Mouse (Mus musculus): ENCODE measurements at regions not wholly inside any gene's neighbourhood (a gene's known extent, or its start where the extent isn't known, plus 50 kb on each side); places are given as distances from the start of the nearest gene placed in this dataset.
A peak's percentile ranks its signal among the peaks of the same experiment; 100 is the strongest.
"Not testable (repeated sequence)": the region's sequence is repeated elsewhere in the genome, so short reads cannot be mapped to it uniquely, and the experiment has no call there.

GRCm38 (mm10) chr7:88680849-88681248, 250.8 kb downstream of the Rab38 start:
- H3K9ac ChIP-seq, result no peak overlapping the region
- H3K9me3 ChIP-seq (ENCODE audit: low read depth, low read length), result no peaks in the 10 kb centered on the region
- no peak overlapping the region for H3K4me3 ChIP-seq (ENCODE audit: low read depth, low read length)
- H3K4me2 ChIP-seq, result no peak overlapping the region
- no peak overlapping the region for H3K27ac ChIP-seq (ENCODE audit: low read depth)
- no peaks in the 10 kb centered on the region for H3K36me3 ChIP-seq (ENCODE audit: insufficient read depth)
- no peak for ATAC-seq (ENCODE audit: insufficient read depth)
- H3K27me3 ChIP-seq (ENCODE audit: insufficient read depth, low read length), result no peaks in the 10 kb centered on the region
- H3K4me1 ChIP-seq (ENCODE audit: insufficient read depth), result no peaks in the 10 kb centered on the region
- no peak for TF ChIP-seq CTCF (IDR thresholded peaks at IDR 0.05; ENCODE audit: low read depth)
- 68% methylated on average over 2 of the region's 2 CpGs for WGBS
- DNase-seq, result no peak

GRCm38 (mm10) chr7:88721031-88721430, 291.0 kb downstream of the Rab38 start:
- not testable (repeated sequence) for H3K4me1 ChIP-seq (ENCODE audit: insufficient read depth); H3K27me3 ChIP-seq (ENCODE audit: insufficient read depth, low read length); H3K9me3 ChIP-seq (ENCODE audit: low read depth, low read length); H3K27ac ChIP-seq (ENCODE audit: low read depth); H3K4me2 ChIP-seq; H3K4me3 ChIP-seq (ENCODE audit: low read depth, low read length); H3K36me3 ChIP-seq (ENCODE audit: insufficient read depth); ATAC-seq (ENCODE audit: insufficient read depth); DNase-seq; H3K9ac ChIP-seq
- WGBS, result 72% methylated on average over 1 of the region's 1 CpGs

GRCm38 (mm10) chr7:88734506-88734905, 304.4 kb downstream of the Rab38 start:
- no peaks in the 10 kb centered on the region for H3K27me3 ChIP-seq (ENCODE audit: insufficient read depth, low read length)
- no peak overlapping the region for H3K9ac ChIP-seq
- H3K27ac ChIP-seq (ENCODE audit: low read depth), result no peak overlapping the region
- no peak overlapping the region for H3K4me3 ChIP-seq (ENCODE audit: low read depth, low read length)
- 68% methylated on average over 4 of the region's 4 CpGs for WGBS
- ATAC-seq (ENCODE audit: insufficient read depth) (no peak), DNase-seq (no peak)
- no peak overlapping the region for H3K4me2 ChIP-seq
- no peak for TF ChIP-seq CTCF (IDR thresholded peaks at IDR 0.05; ENCODE audit: low read depth)
- no peaks in the 10 kb centered on the region for H3K4me1 ChIP-seq (ENCODE audit: insufficient read depth)
- H3K9me3 ChIP-seq (ENCODE audit: low read depth, low read length), result no peaks in the 10 kb centered on the region
- no peaks in the 10 kb centered on the region for H3K36me3 ChIP-seq (ENCODE audit: insufficient read depth)

GRCm38 (mm10) chr7:88735768-88736167, 305.7 kb downstream of the Rab38 start:
- Histone ChIP-seq H3K36me3 (ENCODE audit: insufficient read depth) (no peaks in the 10 kb centered on the region), H3K27me3 (ENCODE audit: insufficient read depth, low read length) (no peaks in the 10 kb centered on the region), H3K4me3 (ENCODE audit: low read depth, low read length) (no peak overlapping the region), H3K4me1 (ENCODE audit: insufficient read depth) (no peaks in the 10 kb centered on the region), H3K27ac (ENCODE audit: low read depth) (no peak overlapping the region), H3K9ac (no peak overlapping the region), H3K9me3 (ENCODE audit: low read depth, low read length) (no peaks in the 10 kb centered on the region), H3K4me2 (no peak overlapping the region)
- DNase-seq, result no peak
- no peak for TF ChIP-seq CTCF (IDR thresholded peaks at IDR 0.05; ENCODE audit: low read depth)
- no peak for ATAC-seq (ENCODE audit: insufficient read depth)

DNA sequence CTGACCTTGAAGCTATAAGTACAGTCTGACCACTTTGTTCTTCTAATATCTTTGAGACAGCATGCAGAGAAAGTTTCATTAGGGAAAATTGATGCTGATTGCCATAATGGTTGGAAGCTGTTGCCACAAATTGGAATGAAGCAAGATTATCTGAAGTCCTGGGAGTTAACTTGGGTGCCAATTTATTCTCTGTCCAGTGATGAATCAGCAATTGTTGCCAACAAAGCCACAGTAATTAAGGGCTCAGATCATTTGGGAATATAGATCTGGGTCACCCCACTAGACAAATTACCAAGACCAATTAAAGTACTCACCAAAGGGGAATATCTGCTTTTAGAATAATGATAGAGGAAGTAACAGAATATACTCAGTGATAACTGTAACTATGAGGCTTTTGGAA, 347.3 kb downstream of the Rab38 start:
- Histone ChIP-seq H3K27ac (ENCODE audit: low read depth) (no peak overlapping the region), H3K9me3 (ENCODE audit: low read depth, low read length) (no peaks in the 10 kb centered on the region), H3K9ac (no peak overlapping the region), H3K4me1 (ENCODE audit: insufficient read depth) (no peaks in the 10 kb centered on the region), H3K36me3 (ENCODE audit: insufficient read depth) (no peaks in the 10 kb centered on the region), H3K4me2 (no peak overlapping the region), H3K27me3 (ENCODE audit: insufficient read depth, low read length) (no peaks in the 10 kb centered on the region), H3K4me3 (ENCODE audit: low read depth, low read length) (no peak overlapping the region)
- ATAC-seq (ENCODE audit: insufficient read depth) (no peak), DNase-seq (no peak)
- no peak for TF ChIP-seq CTCF (IDR thresholded peaks at IDR 0.05; ENCODE audit: low read depth)

GRCm38 (mm10) chr7:88782906-88783305, 352.8 kb downstream of the Rab38 start:
- no peaks in the 10 kb centered on the region for H3K36me3 ChIP-seq (ENCODE audit: insufficient read depth)
- no peaks in the 10 kb centered on the region for H3K9me3 ChIP-seq (ENCODE audit: low read depth, low read length)
- H3K4me3 ChIP-seq (ENCODE audit: low read depth, low read length), result no peak overlapping the region
- no peak overlapping the region for H3K27ac ChIP-seq (ENCODE audit: low read depth)
- TF ChIP-seq CTCF (IDR thresholded peaks at IDR 0.05; ENCODE audit: low read depth), result no peak
- no peaks in the 10 kb centered on the region for H3K4me1 ChIP-seq (ENCODE audit: insufficient read depth)
- no peak overlapping the region for H3K4me2 ChIP-seq
- no peak overlapping the region for H3K9ac ChIP-seq
- H3K27me3 ChIP-seq (ENCODE audit: insufficient read depth, low read length), result no peaks in the 10 kb centered on the region
- ATAC-seq (ENCODE audit: insufficient read depth) (no peak), DNase-seq (no peak)
- 72% methylated on average over 2 of the region's 2 CpGs for WGBS

DNA sequence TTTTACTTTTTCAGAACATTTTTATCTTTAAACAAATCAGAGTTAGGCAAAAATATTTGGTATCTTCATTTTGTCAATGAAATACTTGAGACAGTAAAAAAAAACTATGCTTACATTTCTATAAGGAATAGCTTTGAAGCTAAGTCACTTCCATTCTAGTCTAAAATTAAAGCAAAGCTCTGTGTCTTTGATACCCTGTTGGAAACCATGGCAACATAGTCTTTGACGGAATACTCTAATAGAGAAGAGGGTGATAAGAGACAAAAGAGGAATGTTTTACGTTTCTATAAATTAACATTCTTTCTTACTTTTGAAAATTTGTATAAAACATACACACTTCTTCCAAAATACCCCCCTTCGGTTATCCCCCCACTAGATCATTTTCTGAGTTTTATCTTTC, 378.1 kb downstream of the Rab38 start:
- Histone ChIP-seq H3K9me3 (ENCODE audit: low read depth, low read length) (no peaks in the 10 kb centered on the region), H3K4me3 (ENCODE audit: low read depth, low read length) (no peak overlapping the region), H3K9ac (no peak overlapping the region), H3K36me3 (ENCODE audit: insufficient read depth) (no peaks in the 10 kb centered on the region), H3K27ac (ENCODE audit: low read depth) (no peak overlapping the region), H3K4me1 (ENCODE audit: insufficient read depth) (no peaks in the 10 kb centered on the region), H3K27me3 (ENCODE audit: insufficient read depth, low read length) (no peaks in the 10 kb centered on the region), H3K4me2 (no peak overlapping the region)
- ATAC-seq (ENCODE audit: insufficient read depth) (no peak), DNase-seq (peak; percentile 15)
- WGBS, result 35% methylated on average over 3 of the region's 3 CpGs
- no peak for TF ChIP-seq CTCF (IDR thresholded peaks at IDR 0.05; ENCODE audit: low read depth)

DNA sequence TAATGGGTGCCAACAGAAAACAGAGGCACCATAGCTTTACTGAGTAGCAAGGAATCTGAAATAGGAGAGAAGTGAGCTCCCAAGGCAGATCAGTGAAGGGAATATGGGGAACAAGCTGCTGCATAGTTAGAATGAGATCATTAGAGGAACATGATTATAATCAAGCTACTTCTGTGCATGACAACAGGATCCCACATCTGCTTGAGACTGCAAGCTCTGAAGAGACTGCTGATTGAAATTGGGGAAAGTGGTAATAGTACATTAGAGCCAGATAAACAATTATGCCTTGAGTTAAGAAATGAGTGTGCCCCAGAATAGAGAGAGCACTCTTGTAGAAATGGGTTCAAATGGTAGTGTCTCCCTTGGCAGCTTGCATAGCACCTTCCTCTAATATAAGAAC, 380.1 kb downstream of the Rab38 start:
- Histone ChIP-seq H3K27ac (ENCODE audit: low read depth) (no peak overlapping the region), H3K27me3 (ENCODE audit: insufficient read depth, low read length) (no peaks in the 10 kb centered on the region), H3K9me3 (ENCODE audit: low read depth, low read length) (no peaks in the 10 kb centered on the region), H3K9ac (no peak overlapping the region), H3K36me3 (ENCODE audit: insufficient read depth) (no peaks in the 10 kb centered on the region), H3K4me2 (no peak overlapping the region), H3K4me3 (ENCODE audit: low read depth, low read length) (no peak overlapping the region), H3K4me1 (ENCODE audit: insufficient read depth) (no peaks in the 10 kb centered on the region)
- DNase-seq (no peak), ATAC-seq (ENCODE audit: insufficient read depth) (no peak)
- no peak for TF ChIP-seq CTCF (IDR thresholded peaks at IDR 0.05; ENCODE audit: low read depth)

All from lung, embryonic 14.5 days (tissue).